Mouse (Mus musculus) limb, embryonic 15.5 days (tissue): Measurements from ENCODE around the gene Gm29609. TPM values are rescaled to one million over a fixed set of nuclear protein-coding genes. Genes with fewer than 3 reads are reported as not detected.

Experiments used
- polyA plus RNA-seq: library from polyadenylated mRNA; unstranded; fragments of >200 nt; fragmentation: Nextera tagmentation; extraction: Ambion mirVana; gene quantifications from 2 replicates; pipeline ENCODE4 v1.2.1, GENCODE M21; 2015

Gm29609 gene
- polyA plus RNA-seq, 1 experiment from 2014 or later = 1.2 TPM

Other genes with a start within 250 kb of the Gm29609 start
- gene Cgref1, start 234.3 kb downstream of the Gm29609 start, polyA plus RNA-seq = 21.0 and 31.7 TPM in 2 replicates
- gene Preb, start 219.6 kb downstream of the Gm29609 start, polyA plus RNA-seq = 128 and 137 TPM in 2 replicates
- 0.04 and 0.06 TPM in 2 replicates for gene Tcf23, start 211.2 kb downstream of the Gm29609 start, polyA plus RNA-seq
- 179 and 184 TPM in 2 replicates for gene Atraid, start 131.6 kb downstream of the Gm29609 start, polyA plus RNA-seq
- 10.9 and 14.6 TPM in 2 replicates for gene Slc5a6, start 131.0 kb downstream of the Gm29609 start, polyA plus RNA-seq
- gene Cad, start 125.1 kb downstream of the Gm29609 start, polyA plus RNA-seq = 25.1 and 26.3 TPM in 2 replicates
- not detected in 2 replicates for gene Dnajc5g, start 73.6 kb downstream of the Gm29609 start, polyA plus RNA-seq
- 0.50 and 0.66 TPM in 2 replicates for gene Slc30a3, start 71.7 kb downstream of the Gm29609 start, polyA plus RNA-seq
- gene Trim54, start 63.2 kb downstream of the Gm29609 start, polyA plus RNA-seq = 7.6 and 21.7 TPM in 2 replicates
- gene Ucn, start 41.1 kb downstream of the Gm29609 start, polyA plus RNA-seq = not detected in 2 replicates
- gene Mpv17, start 25.7 kb downstream of the Gm29609 start, polyA plus RNA-seq = 64.0 and 70.5 TPM in 2 replicates
- 59.1 and 65.6 TPM in 2 replicates for gene Gtf3c2, start 233 bp upstream of the Gm29609 start, polyA plus RNA-seq
- gene Snx17, start 13.3 kb upstream of the Gm29609 start, polyA plus RNA-seq = 141 and 154 TPM in 2 replicates
- 64.2 and 69.0 TPM in 2 replicates for gene Eif2b4, start 13.5 kb upstream of the Gm29609 start, polyA plus RNA-seq
- 8.2 and 9.0 TPM in 2 replicates for gene Zfp513, start 22.4 kb upstream of the Gm29609 start, polyA plus RNA-seq
- gene Ppm1g, start 40.8 kb upstream of the Gm29609 start, polyA plus RNA-seq = 102 and 106 TPM in 2 replicates
- gene Nrbp1, start 61.0 kb upstream of the Gm29609 start, polyA plus RNA-seq = 167 and 183 TPM in 2 replicates
- 0.50 TPM in 1 of 2 replicates, not detected in the other for gene Gm9970, start 61.3 kb upstream of the Gm29609 start, polyA plus RNA-seq
- 9.6 and 12.8 TPM in 2 replicates for gene Krtcap3, start 71.8 kb upstream of the Gm29609 start, polyA plus RNA-seq
- gene Ift172, start 111.2 kb upstream of the Gm29609 start, polyA plus RNA-seq = 30.5 and 36.1 TPM in 2 replicates
- 63.2 and 76.9 TPM in 2 replicates for gene Fndc4, start 116.2 kb upstream of the Gm29609 start, polyA plus RNA-seq
- gene Gckr, start 117.5 kb upstream of the Gm29609 start, polyA plus RNA-seq = 0.11 TPM in 1 of 2 replicates, not detected in the other